ENCODE assay signal across 8 mouse cellular contexts in the genomic region with DNA sequence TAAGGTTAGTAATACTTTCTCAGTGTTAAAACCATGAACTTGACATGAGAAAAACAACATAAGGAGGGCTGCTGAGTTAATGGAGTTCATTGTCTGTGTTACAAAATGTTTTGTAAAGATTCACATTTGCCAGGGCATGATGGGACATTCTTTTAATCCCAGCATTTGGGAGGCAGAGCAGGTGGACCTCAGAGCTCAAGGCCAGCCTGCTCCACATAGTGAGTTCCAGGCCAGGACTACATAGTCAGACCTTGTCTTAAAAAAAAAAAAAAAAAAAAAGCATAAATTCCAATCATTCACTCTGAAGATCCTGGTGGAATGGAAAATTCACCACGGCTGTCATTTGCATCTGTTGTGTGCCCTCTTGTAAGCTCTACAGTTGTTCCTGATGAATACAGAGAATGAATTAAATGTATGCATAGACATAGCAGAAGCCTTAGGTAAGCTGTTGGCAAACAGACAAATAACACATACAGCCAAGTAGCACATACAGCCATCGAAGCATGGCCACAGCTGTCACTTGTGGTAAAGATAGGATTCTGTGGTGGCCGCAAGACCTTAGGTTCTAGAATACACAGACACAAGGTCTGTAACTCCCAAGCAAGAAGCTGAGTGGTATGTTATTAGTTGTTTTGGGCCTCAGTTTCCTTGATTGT. TPM values are rescaled to one million over a fixed set of nuclear protein-coding genes. Genes with fewer than 3 reads are reported as not detected.
DNase-seq lines count a peak whose midpoint lies in the region; ATAC-seq and TF ChIP-seq lines count a peak whose summit lies in the region.
"Had no signal": no experiment of that assay in that cellular context is flagged by ENCODE, and none has a peak within 500 bp of the region (broad histone marks: within the 10 kb centered on the region; RNA-seq: fewer than 3 reads in every experiment).

No protein-coding gene starts in this region.

- no peak for ATAC-seq in heart, embryonic 15.5 days (replicated peaks; ENCODE audit: insufficient number of reproducible peaks, insufficient read depth, low FRiP score, low read depth)
- no peak for ATAC-seq in limb, embryonic 11.5 days (ENCODE audit: insufficient number of reproducible peaks, low FRiP score, low TSS enrichment, low read depth)

- no peaks in the 10 kb centered on the region for H3K27me3 ChIP-seq in heart, embryonic 15.5 days
- H3K27me3 ChIP-seq in limb, embryonic 11.5 days (ENCODE audit: control insufficient read depth, insufficient read depth, low read length): no peaks in the 10 kb centered on the region
- H3K27me3 ChIP-seq: liver, embryonic 13.5 days had no signal

- H3K36me3 ChIP-seq in heart, embryonic 15.5 days: no peaks in the 10 kb centered on the region
- H3K36me3 ChIP-seq in ES-E14 (ENCODE audit: control insufficient read depth, insufficient read depth, low read length, poor library complexity, severe bottlenecking): no peaks in the 10 kb centered on the region
- H3K36me3 ChIP-seq in limb, embryonic 11.5 days (ENCODE audit: control insufficient read depth, insufficient read depth, low read length): no peaks in the 10 kb centered on the region
- H3K36me3 ChIP-seq: liver, embryonic 13.5 days had no signal

- WGBS in heart, embryonic 15.5 days: 42% methylated on average over 3 of the region's 3 CpGs
- WGBS in limb, embryonic 11.5 days: 95% methylated on average over 3 of the region's 3 CpGs

- no peak overlapping the region for H3K9ac ChIP-seq in heart, embryonic 15.5 days
- H3K9ac ChIP-seq in ES-E14 (ENCODE audit: insufficient read depth, low read depth, low read length, poor library complexity, severe bottlenecking): no peak overlapping the region
- no peak overlapping the region for H3K9ac ChIP-seq in limb, embryonic 11.5 days (ENCODE audit: low read length)
- H3K9ac ChIP-seq: liver, embryonic 13.5 days had no signal

- H3K4me1 ChIP-seq in heart, embryonic 15.5 days (replicated peaks): peaks cover 57% of the 10 kb centered on the region
- peaks cover 4 to 8% of the 10 kb centered on the region in 2 experiments; a peak in 2 of 4 replicates for H3K4me1 ChIP-seq in ES-E14 (ENCODE audit: control insufficient read depth in 2 of 2, insufficient read depth in 2 of 2, low read length in 2 of 2, poor library complexity in 1 of 2)
- peaks cover 19% of the 10 kb centered on the region for H3K4me1 ChIP-seq in limb, embryonic 11.5 days (ENCODE audit: control insufficient read depth, insufficient read depth, low read length)

- DNase-seq in heart, adult 8-10 months (ENCODE audit: low spot score): no peak
- DNase-seq in 3T3-L1 (ENCODE audit: low read depth, low spot score): peak; percentile 49
- DNase-seq in ES-E14 (ENCODE audit: low read depth, low spot score): no peak
- DNase-seq in limb, embryonic 11.5 days (ENCODE audit: low spot score): no peak
- no peak for DNase-seq in adrenal gland, adult 2 months
- DNase-seq in gastrocnemius, postnatal 25 days: no peak
- DNase-seq: liver, embryonic 13.5 days had no signal

- H3K4me3 ChIP-seq in heart, embryonic 15.5 days: no peak overlapping the region
- no peak overlapping the region; a peak in 1 of 4 replicates for H3K4me3 ChIP-seq in ES-E14 (ENCODE audit: insufficient read depth in 1 of 2, low read depth in 1 of 2, low read length in 2 of 2, poor library complexity in 1 of 2, severe bottlenecking in 1 of 2)
- no peak overlapping the region for H3K4me3 ChIP-seq in limb, embryonic 11.5 days (ENCODE audit: low read depth, low read length)
- H3K4me3 ChIP-seq: liver, embryonic 13.5 days had no signal

- peak overlapping the region; percentile 85 for H3K27ac ChIP-seq in heart, embryonic 15.5 days
- no peak overlapping the region for H3K27ac ChIP-seq in ES-E14 (ENCODE audit: insufficient read depth, low read depth, low read length, poor library complexity, severe bottlenecking)
- peak overlapping the region; percentile 86; the same call in 1 of the 2 replicates for H3K27ac ChIP-seq in limb, embryonic 11.5 days (replicated peaks; ENCODE audit: low read depth, low read length)
- H3K27ac ChIP-seq: liver, embryonic 13.5 days had no signal

- H3K9me3 ChIP-seq in heart, embryonic 15.5 days (replicated peaks): no peaks in the 10 kb centered on the region
- H3K9me3 ChIP-seq in ES-E14 (ENCODE audit: control insufficient read depth, insufficient read depth, low read depth, low read length): no peaks in the 10 kb centered on the region
- no peaks in the 10 kb centered on the region for H3K9me3 ChIP-seq in limb, embryonic 11.5 days (ENCODE audit: control insufficient read depth, low read length)
- H3K9me3 ChIP-seq: liver, embryonic 13.5 days had no signal

- in situ Hi-C loops in ES-E14 (cut with MboI; ENCODE audit: low sequenced_read_pairs in 2 of 2, unreplicated experiment in 2 of 2): no loop called here

- H3K4me2 ChIP-seq in heart, embryonic 15.5 days: no peak overlapping the region
- H3K4me2 ChIP-seq in limb, embryonic 11.5 days (ENCODE audit: low read depth, severe bottlenecking): no peak overlapping the region
- H3K4me2 ChIP-seq: liver, embryonic 13.5 days had no signal

TF ChIP-seq in ES-E14, 5 proteins besides CTCF, POLR2A, EP300 and RAD21:
- peak; percentile 68 for TF ChIP-seq ZNF384 (IDR thresholded peaks at IDR 0.05; ENCODE audit: low read depth, low read length)
- TF ChIP-seq ZC3H11A (IDR thresholded peaks at IDR 0.05; ENCODE audit: borderline replicate concordance, low read depth, low read length): no peak

RNA-seq across cellular contexts. Expression of a gene that starts 25.7 kb away (rescaled TPM):
- polyA plus RNA-seq in heart, embryonic 15.5 days (2015; fragmentation: Nextera tagmentation; extraction: Ambion mirVana): 92.1 and 115 TPM in 2 replicates
- 1 to 10 TPM in 2 of 4 experiments, under 1 TPM in 2; 0.66 to 1.2 (median 0.93) TPM for total RNA-seq in heart, adult 8-10 months (2022)
- total RNA-seq in ES-E14 (2012; rRNA removed): 16.1 and 29.1 TPM in 2 replicates
- polyA plus RNA-seq in limb, embryonic 11.5 days (2014; fragmentation: Nextera tagmentation; extraction: Ambion mirVana): 9.2 and 10.2 TPM in 2 replicates
- 10 to 100 TPM; 46.1 to 86.5 TPM for total RNA-seq in adrenal gland, adult 2 months (2021)
- 11.0 and 13.5 TPM in 2 replicates for polyA plus RNA-seq in adrenal gland, adult 2 months (2012; rRNA removed)
- total RNA-seq in gastrocnemius, postnatal 25 days (2021): 1 to 10 TPM in 1 of 2 experiments, under 1 TPM in 1; 0.94 to 2.5 TPM
